Mouse (Mus musculus): ENCODE data around the gene Clcn6. TPM values are rescaled to one million over a fixed set of nuclear protein-coding genes. Genes with fewer than 3 reads are reported as not detected.

The Clcn6 gene
- total RNA-seq, 2 experiments from 2014 or later = 4.8 to 4.9 TPM

DNA sequence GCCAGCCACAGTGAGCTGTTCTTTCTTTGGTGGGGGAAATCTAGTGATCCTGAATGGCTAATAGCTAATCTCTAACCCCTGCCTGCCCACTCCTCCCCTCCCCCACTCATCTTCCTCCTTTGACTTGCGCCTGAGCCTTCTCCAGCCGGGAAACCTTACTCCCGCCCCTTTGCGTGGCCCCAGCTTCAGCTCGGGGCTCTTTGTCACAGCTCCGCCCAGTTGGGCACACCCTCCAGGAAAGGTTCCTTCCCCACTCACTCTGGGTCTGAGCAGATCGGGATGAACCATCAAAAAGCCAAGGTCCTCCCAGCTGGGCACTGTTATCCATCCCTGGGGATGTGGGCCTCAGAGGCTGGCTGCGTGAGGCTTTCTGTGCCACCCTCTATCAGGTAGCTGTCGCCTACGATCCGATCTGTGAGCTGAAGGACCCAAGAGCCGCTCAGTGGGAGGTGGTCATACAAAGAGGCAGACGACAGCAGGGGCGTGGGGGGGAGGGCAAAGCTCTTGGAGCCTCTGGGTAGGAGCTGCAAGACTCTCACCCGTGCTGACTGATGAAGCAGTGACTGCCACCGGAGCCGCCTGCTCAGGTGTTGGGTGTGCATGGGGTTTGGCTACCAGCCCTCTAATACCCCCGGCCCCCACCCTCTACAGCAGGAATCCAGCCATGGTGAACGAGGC is 2.5 kb upstream of the Clcn6 start:
- peak; percentile 78 for DNase-seq (ENCODE audit: low spot score)

DNA sequence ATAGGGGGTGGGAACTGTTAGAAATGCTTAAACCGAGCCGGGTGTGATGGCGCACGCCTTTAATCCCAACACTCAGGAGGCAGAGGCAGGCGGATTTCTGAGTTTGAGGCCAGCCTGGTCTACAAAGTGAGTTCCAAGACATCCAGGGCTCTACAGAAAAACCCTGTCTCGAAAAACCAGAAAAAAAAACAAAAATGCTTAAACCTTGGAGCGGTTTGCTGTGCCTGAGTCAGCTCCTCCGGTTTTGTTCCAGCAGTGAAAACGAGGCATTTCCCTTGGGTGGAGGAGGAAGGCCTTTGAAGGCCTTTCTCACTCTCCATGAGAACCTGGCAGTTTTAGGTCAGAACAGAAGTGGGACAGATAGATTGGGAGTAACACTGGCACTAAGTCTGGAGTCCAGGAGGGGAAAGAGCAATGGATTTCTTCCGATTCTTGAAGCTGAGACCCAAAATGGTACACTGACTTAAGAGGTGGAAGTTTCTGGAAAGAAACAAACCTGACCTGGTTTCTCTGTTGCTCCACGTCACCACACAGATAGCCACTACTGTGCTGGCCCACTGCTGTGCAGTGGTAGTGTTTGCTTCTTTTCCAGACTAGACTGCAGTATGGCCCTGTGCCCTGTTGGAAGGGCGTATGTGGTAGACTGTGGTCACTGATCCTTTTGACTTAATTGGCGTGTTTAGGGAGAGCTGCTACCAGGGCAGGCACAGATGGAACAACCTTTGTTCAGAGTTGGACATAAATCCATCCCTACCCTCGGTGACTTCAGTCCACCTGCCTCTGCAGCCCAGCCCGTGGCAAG is 1.6 kb upstream of the Clcn6 start:
- no peak for DNase-seq (ENCODE audit: low spot score)

GRCm38 (mm10) chr4:148039254-148040028 is 820 bp upstream of the Clcn6 start:
- no peak for DNase-seq (ENCODE audit: low spot score)

DNA sequence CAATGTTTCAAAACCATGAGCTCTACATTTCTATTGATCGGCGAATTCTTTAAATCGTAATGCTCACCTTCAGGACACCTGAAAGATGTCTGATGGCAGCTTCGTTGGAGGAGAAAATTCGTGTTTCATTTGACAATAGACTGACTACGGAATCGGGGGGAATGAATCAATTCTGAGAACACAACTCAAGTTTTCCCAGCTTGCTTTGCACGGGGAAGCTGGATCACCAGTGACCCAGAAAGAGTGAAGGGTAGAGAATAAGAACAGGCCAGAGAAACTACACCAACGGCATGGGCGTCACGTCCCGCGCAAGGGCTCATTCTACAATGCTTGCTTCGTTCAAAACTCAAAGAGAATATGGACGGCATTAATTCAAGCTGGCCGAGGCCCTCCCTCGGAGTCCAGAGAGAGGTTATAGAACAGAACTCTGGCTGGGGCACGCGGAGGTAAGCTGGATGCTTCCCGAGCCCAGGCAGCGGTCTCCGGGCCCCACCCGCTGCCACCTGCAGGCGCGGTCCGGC is 482 bp downstream of the Clcn6 start:
- no peak for DNase-seq (ENCODE audit: low spot score)

GRCm38 (mm10) chr4:148035440-148035839 is 3.2 kb downstream of the Clcn6 start:
- DNase-seq (ENCODE audit: low spot score) = no peak

DNA sequence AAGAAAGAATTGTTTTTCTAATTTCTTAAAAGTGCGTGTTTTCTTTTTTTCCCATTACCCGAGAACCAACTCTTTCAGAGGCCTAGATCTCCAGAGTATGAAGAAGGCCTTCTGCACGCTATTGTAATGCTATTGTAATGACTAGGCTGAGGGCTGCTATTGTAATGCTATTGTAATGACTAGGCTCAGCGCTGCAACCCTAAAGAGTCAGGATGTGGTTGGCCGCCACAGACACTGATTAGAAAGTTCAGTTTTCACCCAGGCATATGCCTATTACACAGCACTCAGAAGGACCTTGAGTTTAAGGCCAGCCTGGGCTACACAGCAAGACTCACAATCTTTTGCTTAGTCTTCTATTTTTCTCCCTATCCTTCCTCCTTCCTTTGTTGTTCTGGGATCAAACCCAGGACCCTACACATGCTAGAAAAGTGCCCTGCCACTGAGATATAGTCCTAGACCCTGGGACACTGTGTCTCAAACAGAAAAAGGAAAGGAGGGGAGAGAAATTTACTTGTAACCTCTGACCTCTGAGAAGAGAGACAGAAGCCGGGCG is 4.7 kb downstream of the Clcn6 start:
- DNase-seq (ENCODE audit: low spot score) = no peak

DNA sequence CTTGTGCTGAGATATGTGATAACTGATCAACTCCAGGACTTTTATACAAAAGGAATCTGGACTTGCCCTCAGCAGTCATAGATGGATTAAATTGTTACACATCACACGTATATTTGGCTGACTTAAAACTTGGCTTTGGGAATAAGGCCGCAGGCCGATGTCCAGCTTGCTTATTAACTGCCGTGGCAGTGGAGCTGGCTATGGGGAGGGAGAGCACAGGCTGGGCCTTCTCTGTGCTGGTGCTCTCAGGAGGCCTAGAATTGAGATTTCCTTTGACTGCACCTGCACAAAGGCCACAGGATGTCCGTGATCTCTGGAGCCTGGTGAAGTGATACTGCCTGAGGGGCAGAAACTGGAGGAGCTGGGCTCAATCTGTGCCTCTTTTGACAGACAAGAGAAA is 8.1 kb downstream of the Clcn6 start:
- no peak for DNase-seq (ENCODE audit: low spot score)

- DNase-seq (ENCODE audit: low spot score) = no peak
Observed at GRCm38 (mm10) chr4:148029297-148029696, 9.3 kb downstream of the Clcn6 start.

DNA sequence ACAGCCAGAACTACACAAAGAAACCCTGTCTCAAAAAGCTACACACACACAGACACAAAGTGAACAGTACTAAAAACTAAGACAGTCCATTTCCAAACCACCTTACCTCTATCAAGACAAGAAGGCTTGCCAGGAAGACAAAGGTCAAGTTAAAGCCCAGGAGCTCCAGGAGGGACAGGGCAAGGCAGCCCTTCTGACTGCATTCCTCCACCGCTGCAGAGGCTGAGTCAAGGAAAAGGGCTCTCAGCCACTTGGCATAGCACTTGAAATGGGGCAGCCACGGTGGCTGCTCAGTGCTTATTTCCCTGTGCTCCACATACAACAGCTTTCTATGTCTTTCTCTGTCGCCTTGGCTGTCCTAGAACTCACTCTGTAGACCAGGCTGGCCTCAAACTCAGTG is 14.6 kb downstream of the Clcn6 start:
- DNase-seq (ENCODE audit: low spot score) = no peak

DNA sequence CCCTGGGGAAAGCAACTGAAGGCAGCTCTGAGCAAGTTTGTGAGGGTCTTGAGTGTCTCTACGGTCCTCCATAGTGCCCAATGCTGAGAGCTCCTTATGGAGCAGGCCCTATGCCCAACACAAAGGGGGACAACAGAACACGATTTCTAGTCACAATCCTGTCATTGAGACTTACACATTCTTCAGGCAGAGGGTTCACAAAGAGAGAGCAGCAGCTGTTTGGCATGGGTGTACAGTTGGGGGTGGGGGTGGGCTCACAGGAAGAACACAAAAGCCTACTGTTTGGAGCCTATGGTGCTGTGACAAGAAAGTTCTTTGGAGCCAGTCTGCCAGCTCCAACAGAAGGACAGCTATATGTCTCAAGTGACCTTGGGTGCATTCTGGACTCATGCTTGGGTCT is 20.2 kb downstream of the Clcn6 start:
- DNase-seq (ENCODE audit: low spot score) = no peak

- DNase-seq (ENCODE audit: low spot score) = no peak
Observed at GRCm38 (mm10) chr4:148016981-148017380, 21.6 kb downstream of the Clcn6 start.

- no peak for DNase-seq (ENCODE audit: low spot score)
Observed at GRCm38 (mm10) chr4:148015418-148015817, 23.2 kb downstream of the Clcn6 start.

DNA sequence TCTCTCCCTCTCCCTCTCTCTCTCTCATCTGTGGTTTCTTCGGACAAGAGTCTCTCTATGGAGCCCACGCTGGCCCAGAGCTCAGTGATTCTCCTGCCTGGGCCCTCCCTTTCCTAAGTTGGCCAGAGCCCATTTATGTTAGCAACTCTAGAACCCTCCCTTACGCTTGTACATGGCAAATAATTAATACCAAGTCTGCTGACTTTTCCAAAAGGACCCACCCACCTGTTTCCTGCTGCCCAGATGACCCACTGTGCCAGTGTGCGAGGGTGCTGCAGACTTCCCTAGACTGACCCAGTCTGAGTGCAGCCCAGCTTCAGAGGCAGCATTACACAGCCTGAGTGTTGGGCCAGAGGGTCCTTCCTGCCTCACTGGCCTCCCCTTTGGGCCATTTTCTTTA is 26.4 kb downstream of the Clcn6 start:
- DNase-seq (ENCODE audit: low spot score) = no peak

DNA sequence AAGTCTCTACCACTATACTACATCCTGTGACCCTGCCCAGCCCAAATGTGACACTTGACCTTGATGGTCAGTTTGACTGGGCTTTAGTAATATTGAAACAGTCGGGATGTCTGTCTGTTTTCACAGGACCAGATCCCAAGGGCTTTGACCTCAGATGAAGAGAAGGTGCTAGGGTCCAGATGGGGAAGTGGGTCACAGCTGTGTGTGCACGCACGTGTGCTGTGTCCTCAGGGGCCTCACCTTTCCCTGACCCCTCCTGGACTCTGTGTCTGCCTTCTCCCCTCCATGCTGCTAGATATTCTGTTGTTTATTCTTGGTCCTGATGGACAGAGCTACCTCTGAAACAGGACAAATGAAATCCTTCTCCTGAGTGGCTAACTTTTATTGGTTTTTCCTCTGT is 27.3 kb downstream of the Clcn6 start:
- no peak for DNase-seq (ENCODE audit: low spot score)

- DNase-seq (ENCODE audit: low spot score) = no peak
Observed at GRCm38 (mm10) chr4:148009641-148010040, 29.0 kb downstream of the Clcn6 start.

DNA sequence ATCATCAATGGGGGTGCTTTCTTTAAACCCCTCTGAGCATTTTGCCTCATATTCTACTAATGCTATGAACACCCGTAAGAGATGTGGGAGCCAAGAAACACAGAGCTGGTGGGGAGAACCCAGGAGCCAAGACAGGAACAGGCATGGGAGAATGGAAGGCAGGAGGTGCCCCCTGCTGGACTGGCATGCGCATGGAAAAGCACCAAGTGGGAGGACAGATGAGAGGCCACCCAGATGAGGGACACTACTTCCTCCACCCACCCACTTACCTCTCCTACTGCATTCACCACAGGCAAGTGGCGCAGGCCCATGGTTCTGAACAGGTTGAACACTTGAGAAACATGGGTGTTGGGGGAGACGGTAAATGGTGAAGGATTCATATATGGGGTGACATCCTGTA is 30.2 kb downstream of the Clcn6 start:
- peak; percentile 48 for DNase-seq (ENCODE audit: low spot score)

- DNase-seq (ENCODE audit: low spot score) = no peak
Observed at GRCm38 (mm10) chr4:148004361-148004760, 34.3 kb downstream of the Clcn6 start.

- no peak for DNase-seq (ENCODE audit: low spot score)
Observed at GRCm38 (mm10) chr4:148001866-148002265, 36.8 kb downstream of the Clcn6 start.

- DNase-seq (ENCODE audit: low spot score) = no peak
Observed at GRCm38 (mm10) chr4:148001013-148001789, 37.4 kb downstream of the Clcn6 start.

DNA sequence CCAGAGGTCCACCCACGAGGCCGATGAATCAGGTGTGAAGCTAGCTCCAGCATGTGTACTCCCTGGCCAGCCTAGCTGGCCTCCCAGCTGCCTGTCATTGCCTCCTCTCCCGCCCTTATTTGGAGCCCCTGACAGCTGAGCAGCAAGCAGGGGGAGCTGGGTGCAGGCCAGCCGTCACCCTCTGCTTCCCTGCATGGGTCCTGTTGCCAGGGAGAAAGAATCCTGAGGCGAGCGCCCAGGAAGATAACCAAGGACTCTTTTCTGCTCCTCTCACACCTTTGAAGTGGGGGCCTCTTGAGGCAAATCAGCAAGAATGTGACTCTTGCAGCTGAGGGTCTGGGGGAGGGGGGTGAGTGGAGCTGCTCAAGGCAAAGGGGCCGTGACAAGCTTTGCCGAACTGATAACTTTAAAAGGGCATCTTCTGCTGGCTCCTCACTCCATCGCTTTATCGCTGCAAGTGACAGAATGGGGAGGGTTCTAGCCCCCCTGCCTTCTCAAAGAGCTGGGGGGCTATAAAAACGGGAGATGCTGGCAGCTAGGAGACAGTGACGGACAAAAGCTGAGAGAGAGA is 38.3 kb downstream of the Clcn6 start, which contains the start of gene Nppa:
Gene Nppa, plus strand, starts transcription at position 521 of the 571 bp plus-strand sequence.
- DNase-seq (ENCODE audit: low spot score) = no peak

Measured in gastrocnemius, adult 18-20 months (tissue).